Mouse (Mus musculus) lung, postnatal 14 days (tissue): Measurements from ENCODE around the gene Slc7a11.

ENCODE experiments used
- DNase-seq: peaks from one replicate; pipeline ENCODE4 v3.0.0; 2021

The Slc7a11 gene

GRCm38 (mm10) chr3:49965569-49965968, 477.8 kb downstream of the Slc7a11 start:
- DNase-seq = no peak

GRCm38 (mm10) chr3:49960581-49960980, 482.8 kb downstream of the Slc7a11 start:
- no peak for DNase-seq

GRCm38 (mm10) chr3:49946845-49947244, 496.6 kb downstream of the Slc7a11 start:
- peak; percentile 11 for DNase-seq

- peak; percentile 54 for DNase-seq
Observed at GRCm38 (mm10) chr3:49944783-49945182, 498.6 kb downstream of the Slc7a11 start.

- DNase-seq = no peak
Observed at GRCm38 (mm10) chr3:49937611-49938010, 505.8 kb downstream of the Slc7a11 start.

- no peak for DNase-seq
Observed at GRCm38 (mm10) chr3:49929496-49929895, 513.9 kb downstream of the Slc7a11 start.

- no peak for DNase-seq
Observed at GRCm38 (mm10) chr3:49928509-49929263, 514.7 kb downstream of the Slc7a11 start.

- no peak for DNase-seq
Observed at GRCm38 (mm10) chr3:49913929-49914328, 529.5 kb downstream of the Slc7a11 start.

GRCm38 (mm10) chr3:49910922-49911321, 532.5 kb downstream of the Slc7a11 start:
- no peak for DNase-seq

GRCm38 (mm10) chr3:49908426-49909341, 534.7 kb downstream of the Slc7a11 start:
- peak; percentile 4 for DNase-seq

- no peak for DNase-seq
Observed at GRCm38 (mm10) chr3:49893945-49894344, 549.5 kb downstream of the Slc7a11 start.

- DNase-seq = no peak
Observed at GRCm38 (mm10) chr3:49887359-49887758, 556.1 kb downstream of the Slc7a11 start.

- no peak for DNase-seq
Observed at GRCm38 (mm10) chr3:49886220-49886945, 557.0 kb downstream of the Slc7a11 start.

- DNase-seq = no peak
Observed at GRCm38 (mm10) chr3:49880496-49880895, 562.9 kb downstream of the Slc7a11 start.

GRCm38 (mm10) chr3:49870786-49871185, 572.6 kb downstream of the Slc7a11 start:
- no peak for DNase-seq

GRCm38 (mm10) chr3:49867951-49868584, 575.3 kb downstream of the Slc7a11 start:
- no peak for DNase-seq

GRCm38 (mm10) chr3:49867147-49867950, 576.1 kb downstream of the Slc7a11 start:
- no peak for DNase-seq

GRCm38 (mm10) chr3:49866061-49866515, 577.3 kb downstream of the Slc7a11 start:
- peak; percentile 12 for DNase-seq

GRCm38 (mm10) chr3:49856797-49857196, 586.6 kb downstream of the Slc7a11 start:
- DNase-seq = no peak

GRCm38 (mm10) chr3:49854277-49854676, 589.1 kb downstream of the Slc7a11 start:
- no peak for DNase-seq

GRCm38 (mm10) chr3:49842971-49843370, 600.4 kb downstream of the Slc7a11 start:
- no peak for DNase-seq
